Mouse (Mus musculus): ENCODE data around the gene Exoc1. TPM values are rescaled to one million over a fixed set of nuclear protein-coding genes. Genes with fewer than 3 reads are reported as not detected.

Exoc1 gene
- polyA plus RNA-seq, 1 experiment = 16.8 TPM

DNA sequence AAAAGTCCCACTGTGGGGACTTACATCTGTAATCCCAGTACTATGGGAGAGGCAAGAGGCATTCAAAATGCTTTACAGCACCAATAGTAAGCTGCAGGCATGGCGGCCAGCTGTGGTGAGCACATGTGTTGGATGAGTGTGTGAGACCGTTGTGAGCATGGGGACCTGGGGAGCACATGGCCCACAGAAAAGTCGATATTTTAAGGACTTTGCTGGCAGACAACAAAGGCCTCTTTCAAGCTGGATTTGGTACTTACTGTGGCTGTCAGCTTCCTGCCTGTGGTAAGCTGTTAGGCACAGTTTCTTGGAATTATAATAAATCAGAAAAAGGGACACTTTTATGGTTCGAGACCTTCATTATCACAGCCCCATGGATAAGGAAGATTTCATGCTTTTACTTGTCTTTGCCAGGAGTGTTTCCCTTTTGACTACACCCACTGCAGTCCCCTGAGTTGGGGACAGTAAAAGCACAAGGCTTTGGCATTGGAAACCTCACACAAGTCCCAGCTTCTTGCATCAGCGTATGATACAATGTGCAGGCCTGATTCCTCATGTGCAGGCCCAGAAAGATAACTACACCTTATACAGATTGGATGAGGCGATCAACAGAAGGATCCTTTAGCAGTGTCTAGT, 83.9 kb downstream of the Exoc1 start:
- Histone ChIP-seq H3K4me2 (ENCODE audit: low read depth) (no peak overlapping the region), H3K36me3 (ENCODE audit: control insufficient read depth, insufficient read depth) (peaks cover 22% of the 10 kb centered on the region), H3K27me3 (ENCODE audit: control insufficient read depth, insufficient read depth, insufficient read length) (no peaks in the 10 kb centered on the region), H3K4me3 (no peak overlapping the region), H3ac (ENCODE audit: control insufficient read depth, insufficient read length) (no peak overlapping the region), H3K79me2 (ENCODE audit: control insufficient read depth, insufficient read depth) (no peaks in the 10 kb centered on the region)
- TF ChIP-seq MYOG (IDR thresholded peaks at IDR 0.05; ENCODE audit: control insufficient read depth in 1 of 3, insufficient read depth in 1 of 3, insufficient read length in 2 of 3, low read depth in 2 of 3) = no peak

DNA sequence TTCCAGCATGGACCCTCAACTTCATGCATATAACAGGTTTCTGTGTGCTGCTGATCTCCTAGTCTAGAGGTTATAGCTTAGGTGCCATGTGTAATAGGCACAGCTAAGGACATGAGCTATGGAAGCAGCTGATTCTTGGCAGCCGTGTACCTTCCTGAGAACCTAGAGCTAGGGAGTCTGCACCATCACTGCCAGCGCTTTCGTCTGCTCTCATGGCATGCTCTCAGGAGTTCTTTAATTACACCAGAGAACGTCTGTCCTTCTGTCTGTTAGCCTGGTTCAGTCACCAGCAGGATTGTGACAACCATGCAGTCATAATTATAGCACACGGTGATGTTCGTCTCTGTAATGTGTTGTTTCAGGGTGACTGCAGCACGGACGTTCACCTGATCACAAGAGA, 86.2 kb downstream of the Exoc1 start:
- Histone ChIP-seq H3K4me2 (ENCODE audit: low read depth) (no peak overlapping the region), H3K4me3 (no peak overlapping the region), H3K79me2 (ENCODE audit: control insufficient read depth, insufficient read depth) (no peaks in the 10 kb centered on the region), H3K27me3 (ENCODE audit: control insufficient read depth, insufficient read depth, insufficient read length) (no peaks in the 10 kb centered on the region), H3K36me3 (ENCODE audit: control insufficient read depth, insufficient read depth) (peaks cover 13% of the 10 kb centered on the region), H3ac (ENCODE audit: control insufficient read depth, insufficient read length) (no peak overlapping the region)
- TF ChIP-seq TCF12 (IDR thresholded peaks at IDR 0.05; ENCODE audit: insufficient read depth, poor library complexity, severe bottlenecking) (no peak), REST (IDR thresholded peaks at IDR 0.05; ENCODE audit: insufficient read depth, insufficient read length) (no peak), TCF3 (IDR thresholded peaks at IDR 0.05; ENCODE audit: insufficient read length, low read depth) (no peak), MYOG (IDR thresholded peaks at IDR 0.05; ENCODE audit: control insufficient read depth in 1 of 3, insufficient read depth in 1 of 3, insufficient read length in 2 of 3, low read depth in 2 of 3) (no peak), POLR2AphosphoS2 (IDR thresholded peaks at IDR 0.05; ENCODE audit: insufficient read length, low read depth) (no peak), CEBPB (IDR thresholded peaks at IDR 0.05; ENCODE audit: insufficient read depth, poor library complexity, severe bottlenecking) (no peak), USF1 (IDR thresholded peaks at IDR 0.05; ENCODE audit: low read depth) (no peak), SRF (IDR thresholded peaks at IDR 0.05; ENCODE audit: control insufficient read depth, insufficient read length, low read depth) (no peak), E2F4 (IDR thresholded peaks at IDR 0.05; ENCODE audit: insufficient read depth) (no peak)

DNA sequence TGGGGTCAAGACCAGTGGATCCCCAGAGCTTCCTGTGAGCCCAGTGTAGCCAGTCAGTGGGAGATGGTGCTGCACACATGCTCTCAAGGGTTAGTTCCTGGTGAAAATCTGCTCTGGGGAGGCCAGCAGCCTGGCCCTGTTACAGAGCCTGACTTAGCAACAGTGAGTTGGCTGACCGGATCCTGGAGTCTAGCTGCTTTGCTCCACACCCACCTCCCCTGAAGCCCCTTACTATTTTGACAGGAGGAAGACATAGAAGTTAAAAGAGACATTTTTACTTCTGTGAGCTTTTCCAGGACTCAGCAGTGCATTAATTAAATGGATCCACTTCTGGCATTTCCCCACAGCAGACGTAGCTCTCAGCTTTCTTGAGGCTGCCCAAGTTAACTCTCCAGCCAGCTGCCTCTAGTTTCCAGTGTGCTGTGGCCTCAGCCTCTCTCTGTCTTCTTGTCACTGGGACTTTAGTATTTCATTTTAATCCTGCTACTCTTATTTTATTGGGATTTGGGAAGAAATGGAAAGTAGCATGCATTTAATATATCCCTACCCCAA, 87.2 kb downstream of the Exoc1 start:
- no peak overlapping the region for H3K4me2 ChIP-seq (ENCODE audit: low read depth)
- no peak overlapping the region for H3K4me3 ChIP-seq
- H3K79me2 ChIP-seq (ENCODE audit: control insufficient read depth, insufficient read depth) = no peaks in the 10 kb centered on the region
- no peak overlapping the region for H3ac ChIP-seq (ENCODE audit: control insufficient read depth, insufficient read length)
- peaks cover 17% of the 10 kb centered on the region for H3K36me3 ChIP-seq (ENCODE audit: control insufficient read depth, insufficient read depth)
- TF ChIP-seq TCF12 (IDR thresholded peaks at IDR 0.05; ENCODE audit: insufficient read depth, poor library complexity, severe bottlenecking) (no peak), POLR2AphosphoS2 (IDR thresholded peaks at IDR 0.05; ENCODE audit: insufficient read length, low read depth) (no peak), REST (IDR thresholded peaks at IDR 0.05; ENCODE audit: insufficient read depth, insufficient read length) (no peak)
- H3K27me3 ChIP-seq (ENCODE audit: control insufficient read depth, insufficient read depth, insufficient read length) = no peaks in the 10 kb centered on the region

DNA sequence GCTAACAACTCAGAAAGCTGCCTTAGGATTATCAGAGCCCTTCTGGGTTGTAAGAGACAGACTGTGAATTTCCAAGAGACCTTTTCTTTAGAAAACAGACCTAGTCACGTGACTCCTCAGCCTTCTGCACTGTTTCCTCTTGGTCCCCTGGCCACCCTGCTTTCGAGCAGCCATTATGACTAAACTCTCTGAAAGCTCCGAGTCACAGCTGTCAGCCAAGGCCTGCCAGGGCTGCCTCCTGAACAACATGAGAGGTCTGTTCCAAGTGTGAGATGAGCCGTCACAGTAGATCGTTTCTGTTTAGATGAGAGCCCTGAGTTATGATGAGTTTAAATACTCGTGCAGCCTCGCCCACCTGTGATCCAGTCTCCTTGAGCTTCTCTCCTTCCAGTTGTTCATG, 89.6 kb downstream of the Exoc1 start:
- Histone ChIP-seq H3K4me2 (ENCODE audit: low read depth) (no peak overlapping the region), H3K4me3 (no peak overlapping the region), H3K36me3 (ENCODE audit: control insufficient read depth, insufficient read depth) (peaks cover 22% of the 10 kb centered on the region), H3K27me3 (ENCODE audit: control insufficient read depth, insufficient read depth, insufficient read length) (no peaks in the 10 kb centered on the region), H3ac (ENCODE audit: control insufficient read depth, insufficient read length) (no peak overlapping the region), H3K79me2 (ENCODE audit: control insufficient read depth, insufficient read depth) (no peaks in the 10 kb centered on the region)
- no peak for TF ChIP-seq REST (IDR thresholded peaks at IDR 0.05; ENCODE audit: insufficient read depth, insufficient read length)
- no peak for TF ChIP-seq E2F4 (IDR thresholded peaks at IDR 0.05; ENCODE audit: insufficient read depth)

Other genes with a start within 250 kb of the Exoc1 start
- gene Clock, start 224.5 kb upstream of the Exoc1 start, polyA plus RNA-seq (2012; fragmentation: generic; extraction: Trizol) = 5.3 TPM
- not detected for gene Pdcl2, start 198.2 kb upstream of the Exoc1 start, polyA plus RNA-seq (2012; fragmentation: generic; extraction: Trizol)
- gene Nmu, start 165.5 kb upstream of the Exoc1 start, polyA plus RNA-seq (2012; fragmentation: generic; extraction: Trizol) = not detected
- gene Gm7271, start 45.3 kb upstream of the Exoc1 start, polyA plus RNA-seq (2012; fragmentation: generic; extraction: Trizol) = not detected
- gene Cep135, start 59.4 kb downstream of the Exoc1 start, polyA plus RNA-seq (2012; fragmentation: generic; extraction: Trizol) = 1.1 TPM
- gene C530008M17Rik, start 127.2 kb downstream of the Exoc1 start, polyA plus RNA-seq (2012; fragmentation: generic; extraction: Trizol) = 0.94 TPM

All from myocyte (in vitro differentiated cells).